Mouse (Mus musculus) liver, embryonic 11.5 days (tissue): ENCODE results near the gene Cd300e. TPM values are rescaled to one million over a fixed set of nuclear protein-coding genes. Genes with fewer than 3 reads are reported as not detected.

ENCODE experiments used
- polyA plus RNA-seq: library from polyadenylated mRNA; unstranded; fragments of >200 nt; fragmentation: Nextera tagmentation; extraction: Ambion mirVana; gene quantifications from 2 replicates; pipeline ENCODE4 v1.2.1, GENCODE M21; 2014

Cd300e gene
- polyA plus RNA-seq, 1 experiment from 2014 or later: 0.33 TPM

Other genes starting within 250 kb of the Cd300e start
- gene Gprc5c, start 211.0 kb downstream of the Cd300e start, polyA plus RNA-seq: 20.2 and 21.6 TPM in 2 replicates
- 4.1 and 5.4 TPM in 2 replicates for gene Cd300a, start 172.1 kb downstream of the Cd300e start, polyA plus RNA-seq
- 0.49 and 0.55 TPM in 2 replicates for gene Cd300lb, start 127.8 kb downstream of the Cd300e start, polyA plus RNA-seq
- gene Cd300c, start 93.0 kb downstream of the Cd300e start, polyA plus RNA-seq: not detected in 2 replicates
- 0.45 and 0.95 TPM in 2 replicates for gene Cd300ld, start 72.3 kb downstream of the Cd300e start, polyA plus RNA-seq
- 3.7 and 4.4 TPM in 2 replicates for gene Cd300c2, start 60.3 kb downstream of the Cd300e start, polyA plus RNA-seq
- not detected in 2 replicates for gene Cd300ld2, start 46.0 kb downstream of the Cd300e start, polyA plus RNA-seq
- not detected in 2 replicates for gene Cd300ld4, start 35.2 kb downstream of the Cd300e start, polyA plus RNA-seq
- not detected in 2 replicates for gene Cd300ld5, start 24.4 kb downstream of the Cd300e start, polyA plus RNA-seq
- gene Cd300ld3, start 13.8 kb downstream of the Cd300e start, polyA plus RNA-seq: not detected in 2 replicates
- 6.3 and 7.9 TPM in 2 replicates for gene Rab37, start 29.3 kb upstream of the Cd300e start, polyA plus RNA-seq
- 0.63 and 0.86 TPM in 2 replicates for gene Cd300lf, start 71.8 kb upstream of the Cd300e start, polyA plus RNA-seq
- 117 and 121 TPM in 2 replicates for gene Slc9a3r1, start 101.2 kb upstream of the Cd300e start, polyA plus RNA-seq
- gene Tmem104, start 125.3 kb upstream of the Cd300e start, polyA plus RNA-seq: 10.8 and 13.1 TPM in 2 replicates
- gene Nat9, start 125.7 kb upstream of the Cd300e start, polyA plus RNA-seq: 17.0 and 20.1 TPM in 2 replicates
- 0.75 and 0.89 TPM in 2 replicates for gene Grin2c, start 205.1 kb upstream of the Cd300e start, polyA plus RNA-seq
- gene Fdxr, start 214.9 kb upstream of the Cd300e start, polyA plus RNA-seq: 25.0 and 25.7 TPM in 2 replicates
- gene Fads6, start 235.5 kb upstream of the Cd300e start, polyA plus RNA-seq: 3.2 and 3.4 TPM in 2 replicates
- not detected in 2 replicates for gene Otop2, start 245.0 kb upstream of the Cd300e start, polyA plus RNA-seq